Mouse (Mus musculus) kidney, postnatal 25 days (tissue): ENCODE results near the gene Uba6.

Experiments
- DNase-seq, 2 experiments: peaks; one replicate each; pipeline ENCODE4 v3.0.0; 2021; ENCODE audit warnings: mixed read lengths in 2 of 2

Uba6 gene

DNA sequence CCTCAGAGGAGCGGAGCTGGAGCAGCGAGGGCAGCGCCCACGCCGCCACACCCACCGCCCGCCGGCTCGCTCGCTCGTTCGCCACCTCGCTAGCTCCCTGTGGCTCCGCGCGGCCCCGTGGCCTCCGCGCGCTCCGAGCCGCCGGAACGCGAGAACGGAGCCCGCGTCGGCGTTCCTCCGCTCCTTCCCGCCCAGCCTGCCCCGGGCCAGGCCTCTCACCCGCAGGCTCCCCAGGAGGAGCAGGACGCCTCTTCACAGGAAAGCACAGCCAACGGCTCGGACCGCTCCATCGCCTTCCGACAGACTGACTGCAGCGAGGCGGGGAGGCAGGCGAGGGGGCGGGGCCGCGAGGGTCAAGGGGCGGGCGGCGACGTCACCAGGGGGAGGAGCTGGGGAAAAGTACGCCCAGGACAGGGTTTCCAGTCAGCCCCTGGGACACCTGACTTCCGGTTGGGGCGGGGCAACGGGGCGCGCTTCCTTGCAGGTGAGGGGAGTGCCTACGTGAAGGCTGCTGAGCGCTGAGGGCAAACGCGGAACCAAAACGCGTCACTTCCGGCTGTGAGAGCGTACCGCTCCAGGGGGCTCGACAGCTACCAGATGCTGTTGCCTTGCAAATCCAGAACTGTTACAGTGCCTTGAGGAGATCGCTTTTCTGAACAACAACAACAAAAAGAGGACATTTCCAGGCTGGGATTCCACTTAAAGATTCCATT lies at the start of gene Uba6:
TSS of gene Uba6 (minus strand) at position 355 of the 713 bp plus-strand sequence.
- DNase-seq: peak; percentile 99

DNA sequence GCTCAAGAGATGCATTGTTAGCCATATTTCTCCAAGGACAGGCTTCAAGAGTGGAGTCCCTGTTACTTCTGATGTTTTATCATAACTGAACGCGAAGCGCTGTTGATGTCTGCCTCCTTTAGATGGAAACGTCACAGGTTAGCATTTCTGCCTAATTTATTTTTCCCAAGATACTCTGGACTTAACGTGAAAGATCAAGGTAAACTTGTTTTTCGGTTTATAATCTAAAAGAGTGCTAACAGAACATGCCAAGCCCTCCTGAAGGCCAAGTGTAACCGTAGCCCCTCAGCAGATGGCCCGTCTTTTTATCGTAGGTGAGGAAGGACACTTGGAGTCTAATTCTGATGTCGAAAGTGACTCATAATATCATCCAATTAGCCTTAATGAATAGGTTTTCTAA lies 25.2 kb upstream of the Uba6 start, which contains the start of gene Gnrhr:
TSS of gene Gnrhr (minus strand) at position 101 of the 400 bp plus-strand sequence.
- DNase-seq: no peak

DNA sequence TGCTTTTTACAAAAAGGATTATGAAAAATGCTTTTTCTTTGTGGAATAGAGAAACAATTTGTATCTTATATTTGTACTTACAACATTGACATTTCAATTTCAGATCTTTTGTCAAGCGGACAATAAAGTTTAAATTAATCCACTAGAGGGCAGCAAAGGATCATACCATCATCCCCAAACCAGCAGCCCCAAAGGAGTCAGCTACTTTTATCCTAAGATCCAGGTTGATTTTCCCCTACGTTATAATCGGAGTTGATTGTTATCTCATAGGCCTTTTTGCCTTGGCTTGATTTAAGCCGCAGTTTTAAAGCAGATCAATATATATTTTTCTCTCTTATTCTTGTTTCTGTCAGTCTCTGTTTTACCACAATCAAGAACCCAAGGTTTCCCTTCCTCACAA lies 18.8 kb upstream of the Uba6 start:
- DNase-seq: no peak

DNA sequence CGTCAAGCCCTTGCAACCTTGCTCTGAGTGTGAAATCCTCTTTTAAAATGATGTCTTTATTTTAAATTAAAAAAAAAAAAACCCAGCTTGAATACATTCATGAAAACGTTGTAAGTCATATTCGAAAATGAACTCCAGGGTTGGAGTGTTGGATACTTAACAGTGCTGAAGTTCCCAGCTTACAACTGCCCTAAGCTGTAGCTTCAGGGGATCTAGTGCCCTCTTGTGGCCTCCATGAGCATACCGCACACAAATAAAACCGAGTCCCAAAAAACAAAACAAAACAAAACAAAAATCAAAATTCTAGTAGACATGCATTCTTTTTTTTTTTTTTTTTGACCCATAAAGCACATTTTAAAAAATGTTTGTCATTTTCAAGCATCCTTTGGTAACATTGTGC lies 18.2 kb upstream of the Uba6 start:
- peak in 1 of 2 experiments; percentile 42 for DNase-seq

DNA sequence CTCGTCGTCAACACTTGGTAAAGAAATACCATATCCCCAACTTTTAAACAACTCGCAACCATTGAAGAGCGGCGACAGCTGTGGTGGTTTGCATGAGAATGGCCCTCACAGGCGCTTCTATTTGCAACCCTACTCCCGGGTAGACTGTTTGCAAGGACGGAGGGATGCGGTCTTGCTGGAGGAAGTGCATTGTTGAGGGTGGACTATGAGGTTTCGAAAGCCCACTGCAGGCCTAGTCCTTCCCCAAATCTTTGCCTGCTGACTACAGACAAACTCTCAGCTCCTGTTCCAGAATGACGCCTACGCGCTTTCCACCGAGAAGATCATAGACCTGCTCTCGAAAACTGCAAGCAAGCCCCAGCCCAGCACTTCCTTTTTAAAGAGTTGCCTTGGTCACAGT lies 17.7 kb upstream of the Uba6 start:
- DNase-seq: no peak

DNA sequence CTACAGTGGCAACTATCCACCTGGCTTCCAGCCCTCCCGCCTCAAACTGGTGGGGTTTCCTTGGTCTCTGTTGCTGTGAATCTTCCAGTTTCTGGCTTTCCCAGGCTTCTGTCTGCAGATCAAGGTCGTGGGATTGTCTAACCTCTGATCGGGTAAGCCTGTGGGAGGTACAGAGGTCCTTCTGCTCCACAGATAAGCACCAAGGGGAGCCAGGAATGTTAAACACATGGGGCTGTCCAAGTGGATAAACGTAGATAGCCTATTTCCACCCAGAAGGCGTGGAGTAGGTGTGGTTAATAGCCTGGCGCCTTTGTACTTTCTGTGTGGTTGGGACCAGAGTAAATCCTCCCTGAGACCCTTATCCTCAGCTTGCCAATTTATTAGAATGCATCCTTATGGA lies 14.8 kb upstream of the Uba6 start:
- no peak for DNase-seq

DNA sequence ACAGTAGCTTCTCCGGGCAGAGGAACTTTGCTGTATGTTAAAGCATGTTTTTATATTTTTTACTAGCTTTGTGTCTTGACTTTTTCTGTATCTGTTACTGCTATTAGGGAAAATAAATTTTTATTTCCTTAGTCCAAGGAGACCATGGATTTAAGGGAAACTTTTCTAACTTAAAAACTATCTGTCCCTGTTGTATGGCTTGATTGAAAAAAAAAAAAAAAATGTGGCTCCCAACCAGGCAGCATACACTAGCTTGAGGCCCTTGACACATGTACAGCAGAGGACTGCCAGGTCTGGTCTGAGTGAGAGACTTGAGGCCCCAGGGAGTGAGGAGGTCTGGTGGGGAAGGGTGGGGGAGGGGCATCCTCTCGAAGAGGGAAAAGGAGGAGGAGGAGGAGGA lies 1.2 kb upstream of the Uba6 start:
- no peak for DNase-seq

DNA sequence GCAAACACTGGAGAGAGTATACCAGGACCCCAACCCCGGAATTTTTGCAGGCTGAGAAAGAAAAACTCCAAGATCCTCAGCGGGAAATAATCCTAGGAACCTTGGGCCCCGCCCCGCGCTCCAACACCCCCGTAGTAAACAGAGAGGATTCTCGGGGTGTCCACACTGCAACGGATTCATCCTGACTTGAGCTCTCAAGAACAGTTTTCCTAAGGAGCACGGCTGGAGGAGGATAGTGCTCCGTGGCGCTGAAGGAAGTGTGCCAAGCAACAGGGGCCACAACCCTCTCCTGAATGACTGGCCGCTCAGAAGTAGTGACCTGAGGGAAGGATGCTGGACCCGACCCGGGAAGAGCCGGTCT lies 535 bp downstream of the Uba6 start:
- no peak for DNase-seq

DNA sequence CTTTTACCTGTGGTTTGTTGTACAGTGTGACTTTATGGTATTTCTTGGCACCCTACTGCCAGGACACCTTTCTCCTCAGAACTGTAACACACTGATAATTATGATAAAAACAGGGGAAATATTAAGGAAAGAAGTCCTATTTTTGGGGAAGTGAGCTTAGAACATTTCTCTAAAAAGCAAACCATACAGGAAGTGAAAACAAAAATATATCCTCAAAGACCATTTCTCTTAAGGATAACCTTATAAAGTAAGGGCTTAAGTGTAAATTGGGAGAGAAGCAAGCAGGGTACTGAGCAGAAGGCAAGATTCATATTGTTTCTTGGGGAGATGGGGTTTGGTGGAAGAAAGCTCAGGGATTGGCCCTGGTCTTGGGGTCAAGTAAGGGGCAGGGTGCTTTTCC lies 42.8 kb downstream of the Uba6 start:
- no peak for DNase-seq

DNA sequence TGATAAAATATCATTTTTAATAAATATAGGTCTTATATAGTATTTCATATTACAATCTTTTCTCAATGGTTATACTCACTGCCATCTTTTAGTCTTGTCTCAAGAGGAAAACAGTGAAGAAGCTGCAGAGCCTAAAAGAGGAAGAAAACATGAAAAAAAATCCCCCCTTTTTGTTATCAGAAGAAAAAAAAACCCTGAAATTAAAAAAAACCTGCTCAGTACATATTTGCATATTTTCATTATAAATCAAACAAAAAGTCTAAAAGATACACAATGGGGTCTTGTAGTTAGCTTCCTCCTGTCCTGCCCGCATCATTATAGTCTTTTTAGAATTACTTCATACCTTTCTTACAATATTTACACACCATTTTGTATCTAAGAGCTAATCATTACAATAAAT lies 43.9 kb downstream of the Uba6 start:
- no peak for DNase-seq

DNA sequence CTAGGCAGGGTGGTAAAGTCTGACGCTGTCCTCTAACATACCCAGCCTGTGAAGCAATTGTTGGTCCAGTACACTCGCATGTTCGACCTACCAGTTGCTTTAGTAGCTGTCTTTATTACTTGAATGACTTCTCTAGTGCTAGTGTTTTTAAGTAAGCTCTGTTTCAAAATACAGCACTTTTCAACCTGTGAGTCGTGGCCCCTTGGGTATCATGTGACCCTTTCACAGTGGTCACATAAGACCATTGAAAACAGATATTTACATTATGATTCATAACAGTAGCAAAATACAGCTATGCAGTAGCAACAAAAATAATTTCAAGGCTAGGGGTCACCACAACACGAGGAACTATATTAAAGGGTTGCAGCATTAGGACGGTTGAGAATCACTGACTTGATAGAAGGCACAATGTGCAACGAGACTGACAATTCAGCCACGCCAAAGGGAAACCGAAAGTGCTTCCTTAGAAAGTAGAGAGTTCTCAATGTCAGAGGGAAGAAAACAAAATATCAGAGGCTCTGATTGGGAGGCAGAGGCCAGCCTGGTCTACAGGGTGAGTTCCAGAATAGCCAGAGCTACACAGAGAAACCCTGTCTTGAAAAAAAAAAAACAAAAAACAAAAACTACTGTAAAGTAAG lies 54.0 kb downstream of the Uba6 start:
- DNase-seq: no peak

DNA sequence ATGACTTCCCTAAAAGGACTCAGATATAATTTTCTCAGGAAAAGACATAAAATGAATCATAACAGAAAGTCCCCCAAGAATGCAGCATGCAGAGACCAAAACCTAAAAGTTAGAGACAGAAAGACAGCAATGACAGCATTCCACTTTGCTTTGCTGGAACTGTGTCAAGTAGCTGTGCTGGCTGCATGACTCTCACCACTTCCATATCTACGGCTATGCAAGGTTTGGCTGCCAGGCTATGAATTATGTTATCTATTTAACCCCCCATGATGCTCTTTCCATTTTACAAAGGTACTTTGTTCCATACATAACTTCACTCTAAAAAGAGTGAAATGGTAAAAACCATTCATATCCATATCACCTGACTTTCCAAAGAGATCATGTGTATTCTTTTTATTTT lies 58.6 kb downstream of the Uba6 start:
- DNase-seq: no peak

DNA sequence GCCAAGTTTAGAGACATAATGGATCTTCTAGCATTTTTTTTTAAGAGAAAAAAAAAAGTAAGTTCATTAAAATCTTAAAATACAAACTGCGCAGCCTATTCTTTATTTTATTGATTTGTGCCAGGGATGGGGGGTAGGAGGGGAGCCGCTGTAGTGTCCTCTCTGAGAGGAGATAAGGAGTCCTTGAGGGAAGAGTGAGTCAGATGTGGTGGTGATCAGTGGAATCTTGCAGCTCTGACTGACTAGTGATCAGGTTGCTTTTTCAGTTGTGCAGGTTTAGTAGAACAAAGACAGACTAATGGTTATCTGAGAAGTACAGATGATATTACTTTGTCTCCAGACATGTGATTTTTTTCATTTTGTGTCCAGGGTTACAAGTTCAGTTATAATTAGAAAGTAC lies 59.6 kb downstream of the Uba6 start:
- no peak for DNase-seq

DNA sequence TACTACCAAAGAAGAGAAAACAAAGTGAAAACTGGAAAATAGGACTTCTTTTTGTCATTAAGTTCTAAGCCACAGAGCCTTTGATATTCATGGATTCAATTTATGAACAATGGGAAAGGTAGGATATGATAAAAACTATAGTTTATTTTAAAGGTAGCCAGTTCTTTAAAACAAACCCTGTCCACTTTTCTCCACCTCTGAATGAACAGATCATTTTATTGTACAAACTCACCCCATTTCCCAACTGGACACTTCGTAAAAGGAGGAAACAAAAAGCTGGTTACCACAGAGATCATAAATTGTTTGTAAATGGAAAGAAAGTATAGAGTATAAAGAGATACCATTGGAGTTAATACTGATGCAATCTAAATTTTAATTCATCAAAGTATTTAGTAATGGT lies 61.5 kb downstream of the Uba6 start:
- no peak for DNase-seq

DNA sequence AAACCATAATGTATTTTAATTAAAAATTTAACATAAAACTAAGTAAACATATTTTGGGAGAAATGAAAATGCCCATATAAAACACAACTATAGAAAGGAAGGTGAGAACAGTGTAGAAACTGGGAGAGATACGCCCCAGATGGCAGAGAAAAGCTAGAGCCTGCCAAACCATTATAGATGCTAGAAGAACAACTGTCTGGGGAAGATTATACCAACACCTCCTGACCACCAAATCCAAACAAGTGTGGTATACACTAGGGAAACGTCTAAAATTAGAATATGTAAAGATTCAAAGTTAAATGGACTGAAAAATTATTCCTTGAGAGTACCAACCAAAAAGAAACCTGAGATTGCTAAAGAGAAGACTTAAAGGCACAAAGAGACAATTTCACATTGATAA lies 66.0 kb downstream of the Uba6 start:
- no peak for DNase-seq

DNA sequence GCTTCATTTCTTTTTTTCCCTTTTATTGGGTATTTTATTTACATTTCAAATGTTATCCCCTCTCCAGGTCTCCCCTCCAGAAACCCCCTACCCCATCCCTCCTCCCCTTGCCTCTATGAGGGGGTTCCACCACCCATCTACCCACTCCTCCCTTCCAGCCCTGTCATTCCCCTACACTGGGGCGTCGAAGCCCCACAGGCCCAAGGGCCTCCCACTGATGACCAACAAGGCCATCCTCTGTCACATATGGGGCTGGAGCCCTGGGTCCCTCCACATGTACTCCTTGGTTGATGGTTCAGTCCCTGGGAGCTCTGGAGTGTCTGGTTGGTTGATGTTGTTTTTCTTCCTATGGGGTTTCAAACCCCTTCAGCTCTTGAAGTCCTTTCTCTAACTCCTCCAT lies 70.4 kb downstream of the Uba6 start:
- no peak for DNase-seq

DNA sequence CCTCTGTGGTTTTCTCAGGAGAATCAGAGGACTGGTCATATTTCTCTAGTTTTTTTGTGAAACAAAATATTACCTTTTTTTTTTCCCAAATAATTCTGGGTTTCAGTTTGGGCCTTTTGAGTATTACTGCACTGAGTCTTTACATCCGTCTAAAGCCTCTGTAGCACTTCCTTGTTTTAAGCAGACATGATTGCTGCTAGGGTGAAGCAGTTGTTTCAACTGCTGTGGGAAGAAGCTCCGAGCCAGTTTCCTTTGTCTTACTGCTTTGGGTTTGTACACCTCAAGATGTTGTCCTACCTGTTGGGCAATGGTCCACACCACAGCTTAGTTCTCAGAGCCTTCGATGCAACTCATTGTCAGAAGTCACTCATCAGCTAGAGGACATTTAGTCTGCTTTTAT lies 72.0 kb downstream of the Uba6 start:
- DNase-seq: no peak

DNA sequence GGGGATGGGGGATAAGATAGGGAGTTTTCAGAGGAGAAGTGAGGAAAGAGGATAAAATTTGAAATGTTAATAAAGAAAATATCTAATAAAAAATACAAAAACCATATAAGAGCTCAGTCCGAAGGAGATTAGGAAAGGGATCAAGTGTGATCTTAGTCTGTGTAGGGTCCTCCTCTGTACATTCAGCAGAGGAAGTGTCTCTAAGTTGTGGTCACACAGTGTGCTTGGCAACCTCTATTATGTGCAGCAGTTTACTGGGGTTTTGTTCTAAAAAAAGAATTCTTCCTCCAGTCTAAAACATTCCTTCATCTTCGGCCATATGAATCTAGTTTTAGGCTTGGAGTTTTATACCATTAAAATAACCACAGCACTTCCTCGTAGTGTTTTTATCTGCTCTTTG lies 73.6 kb downstream of the Uba6 start:
- no peak for DNase-seq

DNA sequence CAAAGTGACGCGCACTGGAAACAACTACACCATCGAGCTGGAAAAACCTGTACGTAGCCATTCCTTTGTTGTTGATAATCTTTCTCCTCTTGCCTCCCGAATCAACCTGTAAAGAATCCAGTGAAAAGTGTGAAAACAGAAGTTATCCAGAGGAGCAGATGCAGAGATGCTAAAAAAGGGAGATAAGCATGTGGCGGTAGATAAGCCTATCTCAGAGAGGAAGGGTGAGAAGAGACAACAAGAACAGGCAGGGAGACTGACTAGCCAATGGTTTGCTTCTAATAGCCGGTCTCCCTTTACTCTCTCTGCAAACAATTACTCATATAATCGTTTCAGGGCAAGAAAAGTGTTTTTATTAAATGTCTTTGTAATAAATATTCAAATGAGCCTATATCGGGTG lies 77.8 kb downstream of the Uba6 start:
- no peak for DNase-seq

DNA sequence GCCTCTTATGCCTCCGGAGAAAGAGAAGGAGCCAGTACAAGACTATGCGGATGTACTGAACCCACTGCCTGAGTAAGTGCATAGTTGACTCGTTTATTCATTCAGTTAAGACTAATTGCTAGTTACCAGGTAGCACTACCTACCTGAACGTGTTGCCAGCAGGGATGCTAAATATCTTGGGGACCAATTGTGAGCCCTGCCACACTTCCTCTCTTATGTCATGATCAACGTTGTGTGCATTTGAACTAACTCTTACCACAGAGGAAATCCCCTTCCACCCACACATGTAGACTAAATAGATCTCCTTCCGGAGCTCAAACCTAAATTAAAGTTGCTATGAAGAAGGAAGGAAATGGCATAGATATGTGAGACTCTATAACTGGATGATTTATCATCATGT lies 85.9 kb downstream of the Uba6 start:
- DNase-seq: no peak

DNA sequence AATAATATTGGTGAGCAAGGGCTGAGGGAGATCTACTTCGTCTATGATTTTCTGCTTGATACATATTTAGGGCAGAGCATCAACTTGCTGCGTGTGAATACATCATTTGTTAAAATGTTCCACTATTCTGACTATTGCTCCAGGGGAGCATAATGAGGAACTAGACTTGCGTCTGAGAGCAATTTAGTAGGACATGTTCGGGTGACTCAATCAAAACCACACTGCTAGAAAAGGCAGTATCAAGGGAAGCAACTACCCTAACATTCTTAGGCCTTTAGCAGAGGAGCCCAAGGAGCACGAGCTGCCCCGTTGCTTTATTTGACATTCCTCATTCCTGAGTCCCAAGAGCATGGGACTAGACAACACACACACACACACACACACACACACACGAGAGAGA lies 87.6 kb downstream of the Uba6 start:
- DNase-seq: no peak

DNA sequence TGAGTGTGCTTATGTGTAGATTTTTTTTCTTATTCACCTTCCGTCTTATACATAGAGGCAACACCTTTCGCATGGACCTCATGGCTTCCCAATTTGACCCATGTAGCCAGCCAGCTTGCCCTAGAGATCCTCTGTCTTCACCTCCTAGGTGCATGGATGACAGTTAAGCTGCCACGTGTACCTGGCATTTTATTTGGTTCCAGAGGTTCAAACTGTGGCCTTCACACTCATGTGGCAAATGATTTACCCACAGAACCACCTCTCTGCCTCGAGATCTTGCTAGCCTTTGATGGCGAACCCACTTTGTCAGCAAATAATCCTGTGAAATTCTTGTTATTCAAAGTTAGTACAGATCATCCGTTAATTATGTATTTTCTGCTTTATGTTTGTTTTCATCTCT lies 88.6 kb downstream of the Uba6 start:
- peak; percentile 5 to 39 for DNase-seq

DNA sequence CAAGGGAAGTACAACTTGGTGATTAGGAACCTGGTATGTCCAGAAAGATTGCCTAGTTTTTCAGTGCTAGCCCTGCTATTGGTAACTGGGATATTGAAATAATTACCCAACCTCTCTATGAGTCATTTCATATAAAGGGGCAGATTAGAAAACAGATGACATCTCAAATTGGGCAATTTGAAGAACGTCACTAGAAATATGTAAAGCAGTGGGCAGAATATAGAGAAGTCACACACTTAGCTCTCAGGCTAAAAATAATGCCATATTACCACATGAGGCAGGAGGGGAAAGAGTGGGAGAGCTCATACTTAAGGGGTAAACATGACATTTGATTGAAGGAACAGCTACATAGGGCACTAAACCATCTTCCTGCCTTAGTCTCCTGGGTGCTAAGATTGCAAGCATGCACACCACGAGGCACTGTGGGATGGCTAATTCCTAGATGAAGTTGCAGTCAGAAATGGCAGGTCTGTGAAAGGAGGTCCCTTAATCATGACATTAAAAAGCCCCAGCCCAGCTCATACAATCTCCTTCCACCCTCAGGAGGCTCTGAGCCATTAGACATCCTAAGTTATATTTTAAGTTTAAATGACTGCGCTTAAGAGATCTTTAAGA lies 93.8 kb downstream of the Uba6 start:
- DNase-seq: no peak

DNA sequence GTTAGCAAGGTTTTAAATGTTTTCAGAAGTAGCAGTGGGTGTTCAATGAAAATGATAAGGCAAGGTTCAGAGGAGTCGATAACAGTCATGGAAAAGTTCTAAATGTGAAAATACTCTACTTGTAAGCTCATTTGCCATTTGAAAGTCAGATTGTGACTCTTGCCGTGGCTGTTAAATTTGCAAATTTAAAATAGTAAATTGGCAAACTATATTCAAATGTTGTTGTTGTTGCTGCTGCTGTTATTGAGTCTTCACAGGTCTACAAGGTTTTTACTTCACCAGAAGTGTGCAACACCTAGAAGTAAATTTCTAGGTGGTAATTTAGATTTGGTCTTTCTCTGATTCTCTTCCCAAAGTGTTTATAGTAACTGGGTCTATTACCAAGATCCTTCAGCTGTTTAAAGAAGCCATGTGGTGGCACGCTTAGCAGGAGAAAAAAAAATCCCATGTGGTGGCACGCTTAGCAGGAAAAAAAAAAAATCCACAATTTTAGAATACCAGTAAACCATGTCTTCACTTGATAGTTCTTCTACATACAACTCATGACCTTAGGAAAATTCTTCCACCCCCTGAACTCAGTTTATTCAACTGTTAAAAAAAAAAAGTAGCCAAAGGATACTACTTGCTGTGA lies 99.7 kb downstream of the Uba6 start:
- no peak for DNase-seq
